Mouse (Mus musculus) cerebellum, adult 2 months (tissue): ENCODE measurements around the gene Abl1.

Experiments used
- CTCF ChIP-seq: fragments of 200-500 bp; IDR thresholded peaks from 2 replicates; pipeline ENCODE4 v1.5.1; 2011; ENCODE audit warnings: low read depth, mild to moderate bottlenecking, control low read depth, low read length, moderate library complexity, borderline replicate concordance; ENCODE audit not compliant: insufficient read depth
- POLR2A ChIP-seq: fragments of 200-500 bp; IDR thresholded peaks from 2 replicates; pipeline ENCODE4 v1.6.1; 2011; ENCODE audit warnings: low read length, control low read depth, borderline replicate concordance; ENCODE audit not compliant: insufficient read depth

DNA sequence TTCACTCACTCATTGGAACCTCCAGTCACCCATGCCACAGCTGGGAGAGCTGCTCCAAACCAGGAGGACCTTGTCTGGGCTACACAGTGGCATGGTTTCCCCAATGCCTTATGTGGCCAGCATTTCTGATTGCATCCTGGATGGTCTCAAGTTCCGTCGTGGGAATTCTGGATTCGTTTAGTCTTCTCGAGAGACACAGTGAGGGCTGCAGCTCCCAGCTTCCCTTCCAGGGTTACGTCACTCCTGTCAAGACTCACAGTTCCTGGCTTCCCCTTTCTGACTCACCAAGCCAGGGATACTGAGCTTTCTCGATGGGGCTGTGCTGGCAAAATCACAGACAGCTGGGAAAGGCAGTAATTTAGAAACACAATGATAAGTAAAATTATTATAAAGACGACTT lies 54.0 kb downstream of the Abl1 start:
- TF ChIP-seq CTCF (no peak), POLR2A (no peak)
